Mouse (Mus musculus) forebrain, postnatal 0 days (tissue): ENCODE results near the gene Bmp2k. TPM values are rescaled to one million over a fixed set of nuclear protein-coding genes. Genes with fewer than 3 reads are reported as not detected.

Experiments
- ATAC-seq: fragments of 200-750 bp; cut with Nextera tagmentation; 2 replicates; pipeline ENCODE4 v1.8.0; 2017; ENCODE audit warnings: mild to moderate bottlenecking, moderate library complexity
- DNase-seq: peaks from one replicate; pipeline ENCODE4 v3.0.0-alpha.2; 2015
- H3K27ac ChIP-seq: fragments of 300-500 bp; sonication (generic); 2 replicates; pipeline ENCODE4 v1.5.1; 2014; ENCODE audit warnings: low read depth, mild to moderate bottlenecking, antibody characterized with exemption, low read length, moderate library complexity, mixed read lengths
- H3K27me3 ChIP-seq: fragments of 300-500 bp; sonication (generic); 2 replicates; pipeline ENCODE4 v1.6.1; 2014; ENCODE audit warnings: mild to moderate bottlenecking, low read length, mixed read lengths; ENCODE audit not compliant: insufficient read depth
- H3K36me3 ChIP-seq: fragments of 300-500 bp; sonication (generic); 2 replicates; pipeline ENCODE4 v1.6.1; 2014; ENCODE audit warnings: mild to moderate bottlenecking, moderate library complexity; ENCODE audit not compliant: insufficient read depth
- H3K4me1 ChIP-seq: fragments of 300-500 bp; sonication (generic); 2 replicates; pipeline ENCODE4 v1.6.1; 2014; ENCODE audit warnings: antibody characterized with exemption; ENCODE audit not compliant: insufficient read depth
- H3K4me2 ChIP-seq: fragments of 300-500 bp; sonication (generic); 2 replicates; pipeline ENCODE4 v1.6.1; 2014; ENCODE audit warnings: low read depth, mild to moderate bottlenecking, moderate library complexity
- H3K4me3 ChIP-seq: fragments of 300-500 bp; sonication (generic); 2 replicates; pipeline ENCODE4 v1.5.1; 2014; ENCODE audit warnings: low read depth, low read length, mixed read lengths
- H3K9ac ChIP-seq: fragments of 300-500 bp; sonication (generic); 2 replicates; pipeline ENCODE4 v1.6.1; 2014; ENCODE audit warnings: mild to moderate bottlenecking
- H3K9me3 ChIP-seq: fragments of 300-500 bp; sonication (generic); 2 replicates; pipeline ENCODE4 v1.6.1; 2016; ENCODE audit warnings: low read length
- CTCF ChIP-seq: sonication (generic); IDR thresholded peaks from 2 replicates; pipeline ENCODE4 v1.5.1; 2016; ENCODE audit warnings: antibody characterized with exemption, control low read depth, low read depth
- WGBS: fragments of 180-500 bp; shearing (Covaris S2); extraction: QIAGEN DNeasy Blood & Tissue Kit; methylation state at CpG from one replicate; pipeline ENCODE4 v1.1.7; 2014; 5-methylcytosine and 5-hydroxymethylcytosine counted together
- polyA plus RNA-seq: library from polyadenylated mRNA; unstranded; fragments of >200 nt; fragmentation: Nextera tagmentation; extraction: Ambion mirVana; gene quantifications from 2 replicates; pipeline ENCODE4 v1.2.1, GENCODE M21; 2015
- total RNA-seq: library from RNA; depleted of rRNA; stranded (reverse); fragments of >200 nt; gene quantifications from 2 replicates; pipeline ENCODE4 v1.2.3, GENCODE M21; 2014; rRNA removed

Bmp2k gene
- total and polyA plus RNA-seq, 2 experiments from 2014 or later: 7.1 to 17.9 TPM

GRCm38 (mm10) chr5:97125459-97125970, 128.0 kb downstream of the Bmp2k start:
- no peak overlapping the region for H3K4me3 ChIP-seq
- DNase-seq (no peak), ATAC-seq (no peak; the same call in 1 of the 2 replicates)
- H3K4me2 ChIP-seq: no peak overlapping the region
- no peaks in the 10 kb centered on the region for H3K4me1 ChIP-seq
- no peak for TF ChIP-seq CTCF
- no peak overlapping the region for H3K27ac ChIP-seq
- no peaks in the 10 kb centered on the region for H3K27me3 ChIP-seq
- 73% methylated on average over 10 of the region's 10 CpGs for WGBS
- H3K9ac ChIP-seq: no peak overlapping the region
- no peaks in the 10 kb centered on the region for H3K9me3 ChIP-seq
- no peaks in the 10 kb centered on the region for H3K36me3 ChIP-seq

GRCm38 (mm10) chr5:97126005-97126404, 128.5 kb downstream of the Bmp2k start:
- 18% methylated on average over 4 of the region's 4 CpGs for WGBS
- H3K4me2 ChIP-seq: no peak overlapping the region

GRCm38 (mm10) chr5:97127284-97127683, 129.8 kb downstream of the Bmp2k start:
- no peak for DNase-seq
- Histone ChIP-seq H3K4me3 (no peak overlapping the region), H3K4me1 (no peaks in the 10 kb centered on the region), H3K27ac (no peak overlapping the region), H3K9me3 (no peaks in the 10 kb centered on the region), H3K4me2 (no peak overlapping the region), H3K27me3 (no peaks in the 10 kb centered on the region), H3K36me3 (no peaks in the 10 kb centered on the region), H3K9ac (no peak overlapping the region)
- 84% methylated on average over 6 of the region's 6 CpGs for WGBS
- TF ChIP-seq CTCF: no peak
- no peak for ATAC-seq

More at GRCm38 (mm10) chr5:97126005-97126404, 128.5 kb downstream of the Bmp2k start:
- peak; percentile 75 for ATAC-seq
- no peaks in the 10 kb centered on the region for H3K4me1 ChIP-seq
- no peak overlapping the region for H3K27ac ChIP-seq
- TF ChIP-seq CTCF: peak; percentile 89
- no peaks in the 10 kb centered on the region for H3K27me3 ChIP-seq
- no peaks in the 10 kb centered on the region for H3K9me3 ChIP-seq
- no peak overlapping the region for H3K4me3 ChIP-seq
- DNase-seq: peak; percentile 83
- H3K9ac ChIP-seq: no peak overlapping the region
- no peaks in the 10 kb centered on the region for H3K36me3 ChIP-seq

- Histone ChIP-seq H3K4me3 (no peak overlapping the region), H3K27ac (no peak overlapping the region), H3K36me3 (no peaks in the 10 kb centered on the region), H3K9ac (no peak overlapping the region), H3K9me3 (no peaks in the 10 kb centered on the region), H3K27me3 (no peaks in the 10 kb centered on the region), H3K4me2 (peak overlapping the region; percentile 24; the same call in 1 of the 2 replicates), H3K4me1 (no peaks in the 10 kb centered on the region)
- peak; percentile 93 for TF ChIP-seq CTCF
- ATAC-seq (peak; percentile 81), DNase-seq (peak; percentile 92)
- WGBS: 45% methylated on average over 21 of the region's 21 CpGs
These were observed 131.0 kb downstream of the Bmp2k start for GRCm38 (mm10) chr5:97128242-97129226.

- DNase-seq: no peak
- H3K27ac ChIP-seq: no peak overlapping the region
- no peaks in the 10 kb centered on the region for H3K36me3 ChIP-seq
- WGBS: 68% methylated on average over 2 of the region's 2 CpGs
- no peak overlapping the region for H3K9ac ChIP-seq
- no peak overlapping the region for H3K4me2 ChIP-seq
- no peak for TF ChIP-seq CTCF
- H3K4me1 ChIP-seq: no peaks in the 10 kb centered on the region
- ATAC-seq: no peak
- no peaks in the 10 kb centered on the region for H3K9me3 ChIP-seq
- H3K27me3 ChIP-seq: no peaks in the 10 kb centered on the region
- no peak overlapping the region for H3K4me3 ChIP-seq
These were observed 132.1 kb downstream of the Bmp2k start for GRCm38 (mm10) chr5:97129589-97129988.

GRCm38 (mm10) chr5:97135331-97135730, 137.8 kb downstream of the Bmp2k start:
- H3K27me3 ChIP-seq: no peaks in the 10 kb centered on the region
- H3K27ac ChIP-seq: no peak overlapping the region
- no peak overlapping the region for H3K4me3 ChIP-seq
- H3K4me2 ChIP-seq: no peak overlapping the region
- ATAC-seq (peak; percentile 58; the same call in 1 of the 2 replicates), DNase-seq (peak; percentile 30)
- no peaks in the 10 kb centered on the region for H3K9me3 ChIP-seq
- 70% methylated on average over 2 of the region's 2 CpGs for WGBS
- no peak overlapping the region for H3K9ac ChIP-seq
- TF ChIP-seq CTCF: no peak
- H3K4me1 ChIP-seq: no peaks in the 10 kb centered on the region
- no peaks in the 10 kb centered on the region for H3K36me3 ChIP-seq

Other genes with a start within 250 kb of the Bmp2k start
- gene Anxa3, start 204.3 kb upstream of the Bmp2k start, total RNA-seq: 25.9 and 31.7 TPM in 2 replicates
- gene Anxa3, start 204.3 kb upstream of the Bmp2k start, polyA plus RNA-seq: 13.5 and 18.0 TPM in 2 replicates
- 30.9 and 32.3 TPM in 2 replicates for gene Paqr3, start 113.9 kb downstream of the Bmp2k start, total RNA-seq
- gene Paqr3, start 113.9 kb downstream of the Bmp2k start, polyA plus RNA-seq: 7.9 and 10.6 TPM in 2 replicates